Mouse (Mus musculus) limb, embryonic 14.5 days (tissue): Measurements from ENCODE around the gene Pms2. TPM values are rescaled to one million over a fixed set of nuclear protein-coding genes. Genes with fewer than 3 reads are reported as not detected.
A peak's percentile ranks its signal among the peaks of the same experiment; 100 is the strongest.

Source experiments
- ATAC-seq: fragments of 200-750 bp; cut with Nextera tagmentation; 2 replicates; pipeline ENCODE4 v1.8.0; 2017; ENCODE audit warnings: low read depth, moderate number of reproducible peaks, moderate TSS enrichment; ENCODE audit not compliant: low FRiP score
- DNase-seq: peaks from one replicate; pipeline ENCODE4 v3.0.0-alpha.2; 2015; ENCODE audit warnings: low spot score
- H3K27ac ChIP-seq: fragments of 300-500 bp; sonication (generic); replicated peaks from 2 replicates; pipeline ENCODE4 v1.5.1; 2014; ENCODE audit warnings: low read depth, mild to moderate bottlenecking, low read length, moderate library complexity, mixed read lengths
- H3K27me3 ChIP-seq: fragments of 300-500 bp; sonication (generic); 2 replicates; pipeline ENCODE4 v1.6.1; 2014; ENCODE audit warnings: low read length, mixed read lengths; ENCODE audit not compliant: control insufficient read depth, insufficient read depth
- H3K36me3 ChIP-seq: fragments of 300-500 bp; sonication (generic); 2 replicates; pipeline ENCODE4 v1.6.1; 2014; ENCODE audit warnings: mild to moderate bottlenecking, low read length, moderate library complexity, mixed read lengths; ENCODE audit not compliant: control insufficient read depth, insufficient read depth
- H3K4me1 ChIP-seq: fragments of 300-500 bp; sonication (generic); 2 replicates; pipeline ENCODE4 v1.6.1; 2014; ENCODE audit warnings: antibody characterized with exemption, low read length, mixed read lengths; ENCODE audit not compliant: control insufficient read depth, insufficient read depth
- H3K4me2 ChIP-seq: fragments of 300-500 bp; sonication (generic); replicated peaks from 2 replicates; pipeline ENCODE4 v1.6.1; 2014; ENCODE audit warnings: low read depth, mild to moderate bottlenecking, low read length, moderate library complexity; ENCODE audit not compliant: severe bottlenecking
- H3K4me3 ChIP-seq: fragments of 300-500 bp; sonication (generic); replicated peaks from 2 replicates; pipeline ENCODE4 v1.5.1; 2014; ENCODE audit warnings: low read length
- H3K9ac ChIP-seq: fragments of 300-500 bp; sonication (generic); 2 replicates; pipeline ENCODE4 v1.6.1; 2014; ENCODE audit warnings: mild to moderate bottlenecking, low read depth, low read length, moderate library complexity; ENCODE audit not compliant: severe bottlenecking
- H3K9me3 ChIP-seq: fragments of 300-500 bp; sonication (generic); 2 replicates; pipeline ENCODE4 v1.6.1; 2016; ENCODE audit warnings: low read length; ENCODE audit not compliant: control insufficient read depth
- POLR2A ChIP-seq: fragments of 200-500 bp; IDR thresholded peaks from 2 replicates; pipeline ENCODE4 v1.8.0; 2012; ENCODE audit warnings: inconsistent platforms, mild to moderate bottlenecking, moderate library complexity, borderline replicate concordance; ENCODE audit not compliant: insufficient read depth, insufficient read length; ENCODE audit errors: extremely low read depth
- WGBS: fragments of 180-500 bp; shearing (Covaris S2); extraction: QIAGEN DNeasy Blood & Tissue Kit; methylation state at CpG from one replicate; pipeline ENCODE4 v1.1.7; 2014; 5-methylcytosine and 5-hydroxymethylcytosine counted together
- polyA plus RNA-seq, 2 experiments: library from polyadenylated mRNA; depleted of rRNA in 1 of 2; stranded (reverse) in 1 of 2; unstranded in 1 of 2; fragments of >200 nt; fragmentation: Nextera tagmentation in 1 of 2; extraction: Ambion mirVana in 1 of 2; gene quantifications; 2 replicates each; pipeline versions ENCODE4 v1.2.1 to v1.2.3; 2012 to 2014

Pms2 gene
- 15.3 and 17.5 TPM in 2 replicates for polyA plus RNA-seq (2012; rRNA removed)
- 25.9 and 27.0 TPM in 2 replicates for polyA plus RNA-seq (2014; fragmentation: Nextera tagmentation; extraction: Ambion mirVana)

DNA sequence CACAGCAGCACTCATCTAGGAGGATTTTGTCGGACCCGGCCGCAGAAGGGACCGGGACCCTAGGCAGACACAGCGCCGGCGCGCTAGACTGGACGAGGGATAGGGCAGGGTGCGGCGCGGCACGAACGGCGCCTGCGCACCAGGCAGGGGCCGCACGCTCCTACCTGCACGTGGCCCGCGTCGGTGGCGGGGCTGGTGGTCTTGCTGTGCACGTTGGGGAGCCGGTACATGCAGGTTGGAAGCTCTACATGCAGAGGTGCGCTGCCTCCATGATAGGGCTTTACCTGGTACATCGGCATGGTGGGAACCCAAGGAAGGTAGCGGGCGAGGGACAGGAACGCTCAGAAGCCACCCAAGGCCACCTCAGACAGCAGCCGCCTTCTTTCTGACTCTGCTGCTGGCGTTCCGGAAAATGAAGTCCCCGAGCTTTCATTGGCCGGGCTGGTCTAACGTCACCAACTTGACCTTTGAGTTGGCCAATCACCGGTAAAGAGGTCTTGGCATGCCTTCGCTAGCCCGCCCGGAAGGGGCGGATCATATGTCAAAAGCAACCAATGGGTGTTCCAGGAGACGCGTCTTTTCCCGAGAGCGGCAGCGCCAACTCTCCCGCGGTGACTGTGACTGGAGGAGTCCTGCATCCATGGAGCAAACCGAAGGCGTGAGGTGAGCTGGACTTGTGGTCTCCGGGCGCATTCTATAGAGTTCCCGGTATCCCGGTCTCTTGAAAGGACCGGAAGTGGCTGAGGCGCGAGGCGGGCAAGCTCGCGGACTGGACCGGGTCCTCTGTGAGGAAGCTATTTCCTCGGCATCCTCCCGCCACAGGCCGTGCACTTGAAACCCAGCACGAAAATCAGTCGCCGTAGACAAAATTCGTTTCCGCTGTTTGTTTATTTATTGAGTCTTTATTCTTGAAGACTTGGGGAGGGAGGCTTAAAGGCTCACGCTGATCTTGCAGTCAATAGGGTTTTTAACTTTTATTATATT lies at the start of gene Pms2, which contains the start of gene Aimp2:
Pms2 (plus strand) TSS at position 548 of the 984 bp plus-strand sequence.
Aimp2 (minus strand) TSS at position 431 of the 984 bp plus-strand sequence.
- Histone ChIP-seq H3K27me3 (no peaks in the 10 kb centered on the region), H3K36me3 (peaks cover 29% of the 10 kb centered on the region)
- ATAC-seq: peak; percentile 97

DNA sequence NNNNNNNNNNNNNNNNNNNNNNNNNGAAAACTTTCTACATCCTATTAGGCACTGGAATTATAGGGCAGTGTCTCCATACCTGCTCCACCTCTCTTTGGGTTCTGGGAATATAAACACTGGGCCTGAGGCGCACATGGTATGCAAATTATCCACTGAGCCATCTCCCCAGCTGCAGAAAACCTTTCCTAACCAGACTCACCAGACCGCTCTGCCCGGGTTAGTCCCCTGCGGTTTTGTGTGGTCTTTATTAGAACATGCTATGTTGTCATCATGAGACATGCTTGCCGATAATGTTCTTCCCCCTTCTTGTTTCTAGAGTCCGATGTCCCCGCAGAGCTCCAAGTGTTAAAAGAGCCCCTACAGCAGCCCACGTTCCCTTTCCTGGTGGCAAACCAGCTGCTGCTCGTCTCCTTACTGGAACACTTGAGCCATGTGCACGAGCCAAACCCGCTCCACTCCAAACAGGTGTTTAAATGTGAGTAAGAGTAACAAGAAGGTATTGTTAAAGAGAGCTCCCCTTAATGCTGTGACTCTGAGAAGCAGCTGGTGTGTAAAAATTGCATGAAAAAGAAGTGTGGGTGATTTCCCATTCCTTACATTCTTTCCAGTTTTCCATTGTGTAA lies 38.1 kb upstream of the Pms2 start:
- Histone ChIP-seq H3K9ac (no peak overlapping the region), H3K4me2 (no peak overlapping the region), H3K4me3 (no peak overlapping the region), H3K27ac (no peak overlapping the region), H3K4me1 (no peaks in the 10 kb centered on the region), H3K27me3 (no peaks in the 10 kb centered on the region), H3K9me3 (no peaks in the 10 kb centered on the region), H3K36me3 (peaks cover 35% of the 10 kb centered on the region)
- TF ChIP-seq POLR2A: no peak
- WGBS: 68% methylated on average over 11 of the region's 11 CpGs
- peak; percentile 55 for ATAC-seq
- DNase-seq: no peak

More for the DNA sequence above, at the start of gene Pms2, which contains the start of gene Aimp2:
- 0 out of 2 replicates have a peak, but pooled peaks have one; percentile 11 for TF ChIP-seq POLR2A
- peak within 1 kb of the TSS; percentile 71 for H3K4me2 ChIP-seq
- H3K9me3 ChIP-seq: no peaks in the 10 kb centered on the region
- peak within 1 kb of the TSS; percentile 64 for H3K9ac ChIP-seq
- peaks cover 17% of the 10 kb centered on the region for H3K4me1 ChIP-seq
- DNase-seq: peak; percentile 99
- under 1% methylated on average over 70 of the region's 70 CpGs for WGBS
- peak within 1 kb of the TSS; percentile 68 for H3K4me3 ChIP-seq
- peak within 1 kb of the TSS; percentile 76 for H3K27ac ChIP-seq

DNA sequence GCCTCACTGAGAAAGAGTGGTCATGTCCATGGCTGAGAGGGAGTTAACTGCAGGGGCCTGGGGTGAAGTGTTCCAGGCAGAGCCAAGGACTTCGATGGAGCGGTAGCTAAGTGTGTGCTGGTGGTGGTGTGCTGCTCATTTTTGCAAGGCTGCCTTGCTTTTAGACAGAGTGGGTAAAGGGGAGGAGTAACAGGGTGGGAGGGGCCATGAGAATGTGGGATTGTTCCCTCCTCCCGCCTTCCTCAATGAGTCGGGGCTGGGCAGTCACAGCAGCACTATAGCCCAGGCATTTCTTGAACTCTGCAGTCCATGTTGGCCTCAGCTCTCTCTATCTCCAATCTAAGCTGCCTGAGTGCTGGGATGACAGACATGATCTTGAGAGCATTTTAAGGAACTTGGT lies 35.2 kb upstream of the Pms2 start:
- Histone ChIP-seq H3K27me3 (no peaks in the 10 kb centered on the region), H3K4me1 (no peaks in the 10 kb centered on the region), H3K4me2 (no peak overlapping the region), H3K27ac (no peak overlapping the region), H3K4me3 (no peak overlapping the region), H3K36me3 (peaks cover 56% of the 10 kb centered on the region), H3K9me3 (no peaks in the 10 kb centered on the region), H3K9ac (no peak overlapping the region)
- TF ChIP-seq POLR2A: no peak
- ATAC-seq (no peak), DNase-seq (no peak)
- WGBS: 69% methylated on average over 4 of the region's 4 CpGs

DNA sequence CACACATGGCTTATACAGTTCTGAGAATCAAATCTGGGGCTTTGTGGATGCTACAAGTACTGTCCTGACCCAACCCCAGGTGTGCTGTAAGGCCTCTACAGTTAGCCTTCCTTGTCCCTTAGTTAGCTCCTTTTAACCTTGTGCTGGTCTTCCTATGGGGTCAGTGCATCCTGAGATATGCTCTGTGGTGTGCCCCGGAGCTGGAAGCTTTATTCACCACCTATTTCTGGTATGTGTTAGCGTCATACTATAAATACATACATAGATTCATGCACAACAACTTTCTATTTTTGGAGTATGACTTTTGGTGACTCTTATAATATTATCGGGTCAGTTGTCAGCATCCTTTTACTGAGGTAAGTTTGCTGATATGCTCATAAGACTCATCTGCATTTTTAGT lies 24.5 kb upstream of the Pms2 start:
- no peak overlapping the region for H3K4me3 ChIP-seq
- DNase-seq (no peak), ATAC-seq (no peak)
- H3K9me3 ChIP-seq: 0 out of 2 replicates have a peak, but pooled peaks cover 3% of the 10 kb centered on the region
- no peaks in the 10 kb centered on the region for H3K4me1 ChIP-seq
- no peak overlapping the region for H3K27ac ChIP-seq
- H3K36me3 ChIP-seq: peaks cover 97% of the 10 kb centered on the region
- H3K9ac ChIP-seq: no peak overlapping the region
- H3K4me2 ChIP-seq: no peak overlapping the region
- TF ChIP-seq POLR2A: no peak
- 93% methylated on average over 3 of the region's 3 CpGs for WGBS
- no peaks in the 10 kb centered on the region for H3K27me3 ChIP-seq

DNA sequence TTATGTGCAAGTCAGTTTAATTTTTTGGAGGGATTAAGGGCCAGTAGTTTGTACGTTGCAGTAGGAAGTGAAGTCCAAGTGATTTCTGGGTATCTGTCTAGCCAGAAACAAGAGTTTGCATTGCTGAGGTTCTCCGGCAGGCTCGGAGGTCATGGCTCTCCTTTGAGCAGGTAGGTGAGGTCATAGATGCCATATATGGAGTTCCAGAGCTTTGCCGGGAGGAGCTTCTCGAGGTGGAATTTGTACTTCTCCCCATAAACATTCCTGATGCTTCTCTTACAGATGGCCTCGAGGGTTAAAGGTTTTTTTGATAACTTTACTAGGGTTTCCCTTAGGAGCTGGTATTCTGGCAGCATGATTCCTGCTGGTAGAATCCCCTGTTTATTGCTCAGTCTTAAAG lies 19.0 kb upstream of the Pms2 start:
- no peak for ATAC-seq
- Histone ChIP-seq H3K9me3 (0 out of 2 replicates have a peak, but pooled peaks cover 3% of the 10 kb centered on the region), H3K27ac (no peak overlapping the region), H3K4me1 (no peaks in the 10 kb centered on the region), H3K4me3 (no peak overlapping the region), H3K4me2 (no peak overlapping the region), H3K36me3 (peaks cover 68% of the 10 kb centered on the region), H3K9ac (no peak overlapping the region), H3K27me3 (no peaks in the 10 kb centered on the region)
- TF ChIP-seq POLR2A: no peak
- no peak for DNase-seq
- WGBS: 52% methylated on average over 6 of the region's 6 CpGs
